Mouse (Mus musculus) heart, adult 11 months (tissue): ENCODE measurements around the gene Iffo1.

ENCODE experiments used
- DNase-seq: peaks from one replicate; pipeline ENCODE4 v3.0.0; 2022

Gene Iffo1

DNA sequence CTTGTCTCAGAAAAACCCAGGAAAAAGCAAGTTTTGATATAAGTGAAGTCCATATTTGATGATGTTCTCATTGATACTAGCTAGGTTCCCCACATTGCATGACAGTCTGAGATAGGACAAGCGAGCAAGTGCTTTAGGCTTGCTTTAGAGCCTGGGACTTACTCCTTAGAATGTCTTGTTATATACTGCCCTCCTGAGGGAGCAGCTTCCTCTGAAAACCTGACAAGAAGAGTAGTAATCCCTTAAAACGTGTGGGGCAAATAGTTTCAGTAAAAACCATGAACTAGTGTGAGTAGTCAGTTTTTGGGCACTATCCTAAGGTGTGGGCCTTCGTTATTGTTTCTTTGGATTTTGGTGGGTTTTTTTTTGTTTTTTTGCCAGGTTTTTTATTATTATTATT lies 1.9 kb upstream of the Iffo1 start:
- DNase-seq, result no peak

- no peak for DNase-seq
Measured at GRCm38 (mm10) chr6:125143904-125144303, 1.1 kb upstream of the Iffo1 start.

GRCm38 (mm10) chr6:125145479-125145951 lies 474 bp downstream of the Iffo1 start:
- DNase-seq, result peak; percentile 96

DNA sequence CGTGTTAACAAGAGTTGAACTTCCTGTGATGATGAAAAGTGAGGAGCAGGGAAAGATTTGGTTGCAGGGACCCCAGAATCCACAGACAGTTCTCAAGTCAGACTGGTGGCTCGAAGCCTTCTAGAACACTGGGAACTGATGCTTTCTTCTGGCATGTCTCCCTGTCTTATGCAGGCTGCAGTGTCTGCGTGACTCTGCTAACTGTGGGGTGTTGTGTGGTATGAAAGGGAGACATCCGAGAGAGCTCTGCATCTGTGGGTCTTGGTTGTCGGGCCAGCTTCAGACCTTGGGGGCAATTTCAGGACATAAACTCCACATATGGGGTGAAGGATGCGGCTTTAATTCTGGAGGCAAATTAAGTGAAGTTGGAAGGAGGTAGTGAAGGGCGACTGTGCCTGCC lies 1.1 kb downstream of the Iffo1 start:
- no peak for DNase-seq

DNA sequence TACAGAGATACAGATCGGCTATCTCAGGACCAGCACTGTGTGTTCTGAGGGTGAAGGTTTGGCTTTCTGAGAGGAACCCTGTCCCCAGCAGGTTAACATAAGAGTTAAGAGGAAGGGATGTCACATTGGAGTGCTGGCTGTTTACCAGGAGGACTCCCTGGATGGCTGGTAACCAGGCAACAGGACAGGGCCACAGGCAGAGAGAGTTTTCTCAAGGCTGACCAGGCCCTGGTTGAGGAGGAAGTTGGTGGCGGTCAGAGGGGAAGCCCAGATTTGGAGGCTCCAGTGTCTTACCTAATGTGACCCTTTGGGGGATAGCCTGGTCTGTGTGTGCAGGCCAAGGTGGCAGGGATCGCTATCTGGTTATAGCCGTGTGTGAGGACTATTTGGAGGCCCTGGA lies 1.8 kb downstream of the Iffo1 start:
- peak; percentile 98 for DNase-seq

DNA sequence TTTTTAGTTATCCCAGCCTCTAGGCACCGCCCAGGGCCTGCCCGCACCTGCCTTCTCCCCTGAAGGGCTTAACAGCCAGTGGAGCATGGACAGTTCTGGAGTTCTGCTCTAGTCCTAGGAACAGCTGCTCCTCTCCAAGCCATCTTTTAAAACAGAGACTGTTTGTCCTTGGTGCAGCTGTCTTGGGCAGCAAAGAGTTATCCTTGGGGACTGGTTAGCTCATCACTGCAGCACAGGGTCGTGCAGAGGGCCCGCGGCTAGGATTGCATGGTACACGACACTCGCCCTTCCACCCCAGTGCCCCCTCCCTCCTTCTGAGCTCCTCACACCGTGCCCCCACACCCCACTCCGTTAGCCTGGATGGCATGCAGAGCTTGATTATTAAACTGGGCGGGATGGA lies 2.3 kb downstream of the Iffo1 start:
- DNase-seq, result peak; percentile 95

DNA sequence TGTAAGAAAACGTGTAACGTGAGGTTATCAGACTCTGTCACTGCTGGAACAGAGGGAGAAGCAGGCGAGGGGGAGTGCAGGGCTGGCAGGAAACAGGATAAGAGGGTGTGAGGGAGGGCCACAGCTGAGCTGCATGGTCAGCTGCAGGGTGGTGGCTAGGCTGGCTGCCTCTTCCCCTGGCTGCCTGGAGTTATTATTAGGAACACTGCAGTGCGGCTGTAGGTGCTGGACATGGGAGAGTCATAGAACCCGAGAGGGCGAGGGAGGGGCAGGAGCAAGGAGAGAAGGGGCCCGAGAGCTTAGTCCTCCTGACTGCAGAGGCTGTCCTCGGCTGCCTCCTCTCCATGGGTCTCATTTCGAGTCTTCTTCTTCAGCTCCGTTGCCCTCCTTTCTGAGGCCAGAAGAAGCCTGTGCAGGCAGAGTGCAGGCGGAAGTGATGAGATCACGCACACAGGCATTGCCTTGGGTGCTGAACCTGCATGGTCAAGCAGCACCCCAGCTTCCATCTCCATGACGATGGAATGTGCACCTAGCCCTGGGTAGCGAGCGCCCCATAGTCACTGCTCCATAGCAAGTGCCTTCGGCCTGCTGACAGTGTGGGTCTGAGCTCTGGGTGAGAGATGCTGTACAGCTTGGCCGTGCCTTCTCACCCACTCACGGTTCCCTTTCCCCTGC lies 3.3 kb downstream of the Iffo1 start:
- peak; percentile 99 for DNase-seq

DNA sequence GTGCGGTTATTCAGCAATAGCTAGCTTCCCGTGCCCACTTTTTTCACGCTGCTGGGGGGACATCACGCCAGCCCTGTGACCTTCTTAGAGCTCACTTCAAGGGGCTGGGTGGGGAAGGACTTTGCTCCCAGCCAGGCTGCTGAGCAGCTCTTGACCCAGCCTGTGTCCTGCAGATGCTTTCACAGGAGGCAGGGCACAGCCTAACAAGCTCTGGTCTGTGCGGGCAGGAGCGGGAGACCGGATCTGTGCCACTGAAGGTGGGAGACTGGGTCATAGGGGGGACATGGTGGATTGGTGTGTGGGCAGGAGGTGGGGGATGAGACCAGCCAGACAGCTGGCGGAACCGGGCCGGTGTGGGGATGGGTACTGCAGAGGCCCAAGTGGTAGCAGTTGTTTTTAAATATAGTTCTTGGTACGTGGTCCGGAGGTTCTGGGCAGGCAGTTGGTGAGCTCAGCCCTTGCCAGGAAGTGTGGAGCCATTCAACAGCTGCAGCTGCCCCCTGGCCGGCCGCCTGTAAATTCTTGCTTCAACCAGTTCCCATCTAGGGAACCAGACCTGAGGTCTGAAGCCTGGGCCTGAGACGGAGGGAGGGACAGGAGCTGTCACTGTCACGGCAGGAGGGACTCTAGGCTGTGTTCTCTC lies 4.0 kb downstream of the Iffo1 start:
- DNase-seq, result peak; percentile 98

DNA sequence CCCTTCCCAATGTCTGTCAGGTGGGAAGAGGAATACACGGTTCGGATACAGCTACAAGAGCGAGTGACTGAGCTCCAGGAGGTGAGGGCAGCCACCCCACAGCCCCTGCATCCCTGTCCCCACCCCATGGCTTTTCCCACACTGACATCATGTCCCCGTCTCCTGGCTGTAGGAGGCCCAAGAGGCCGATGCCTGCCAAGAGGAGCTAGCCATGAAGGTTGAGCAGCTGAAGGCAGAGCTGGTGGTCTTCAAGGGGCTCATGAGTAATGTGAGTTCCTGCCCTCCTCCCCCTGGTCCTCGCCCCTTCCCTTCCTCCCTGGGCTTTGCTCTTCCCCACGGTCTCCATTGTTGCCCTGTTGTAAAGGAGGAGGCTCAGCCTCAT lies 4.5 kb downstream of the Iffo1 start:
- peak; percentile 96 for DNase-seq

GRCm38 (mm10) chr6:125152212-125153017 lies 7.4 kb downstream of the Iffo1 start:
- peak; percentile 98 for DNase-seq

- no peak for DNase-seq
Measured at GRCm38 (mm10) chr6:125153018-125153389, 8.0 kb downstream of the Iffo1 start.

DNA sequence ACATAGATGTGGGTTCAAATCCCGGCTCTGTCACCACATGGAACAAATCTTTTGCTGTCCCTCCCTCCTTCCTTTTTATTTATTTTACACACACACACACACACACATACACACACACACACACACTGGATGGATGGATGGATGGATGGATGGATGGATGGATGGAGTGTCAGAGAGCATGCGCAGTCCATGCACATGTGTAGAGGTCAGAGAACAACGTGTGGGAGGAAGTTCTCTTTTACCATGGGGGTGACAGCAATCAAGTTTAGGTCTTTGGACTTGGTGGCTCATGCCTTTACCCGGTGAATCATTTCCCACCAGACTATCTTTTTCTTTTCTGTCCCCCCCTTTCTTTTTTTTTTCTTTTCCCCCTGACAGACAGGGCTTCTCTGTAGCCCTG lies 8.6 kb downstream of the Iffo1 start:
- no peak for DNase-seq

- no peak for DNase-seq
Measured at GRCm38 (mm10) chr6:125154550-125154949, 9.5 kb downstream of the Iffo1 start.

DNA sequence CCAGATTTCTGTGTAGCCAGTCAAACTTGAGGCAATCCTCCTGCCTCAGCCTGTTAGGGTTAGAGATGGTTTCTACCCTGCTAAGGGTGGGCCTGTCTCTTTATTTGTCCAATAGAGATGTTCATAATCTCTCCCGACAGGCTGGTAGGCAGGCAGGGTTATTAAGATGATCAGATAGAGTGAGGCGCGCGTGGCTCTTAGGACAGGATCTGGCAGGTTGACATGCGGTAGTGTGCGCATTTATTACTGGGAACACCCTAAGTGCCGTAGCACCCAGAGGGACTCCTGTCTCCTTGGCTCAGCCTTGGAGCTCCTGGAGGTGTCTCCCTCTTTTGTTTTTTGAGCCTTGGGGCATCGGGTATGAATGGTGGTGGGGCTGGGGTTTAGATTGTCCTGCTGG lies 10.2 kb downstream of the Iffo1 start:
- no peak for DNase-seq

GRCm38 (mm10) chr6:125156491-125156890 lies 11.4 kb downstream of the Iffo1 start:
- no peak for DNase-seq

DNA sequence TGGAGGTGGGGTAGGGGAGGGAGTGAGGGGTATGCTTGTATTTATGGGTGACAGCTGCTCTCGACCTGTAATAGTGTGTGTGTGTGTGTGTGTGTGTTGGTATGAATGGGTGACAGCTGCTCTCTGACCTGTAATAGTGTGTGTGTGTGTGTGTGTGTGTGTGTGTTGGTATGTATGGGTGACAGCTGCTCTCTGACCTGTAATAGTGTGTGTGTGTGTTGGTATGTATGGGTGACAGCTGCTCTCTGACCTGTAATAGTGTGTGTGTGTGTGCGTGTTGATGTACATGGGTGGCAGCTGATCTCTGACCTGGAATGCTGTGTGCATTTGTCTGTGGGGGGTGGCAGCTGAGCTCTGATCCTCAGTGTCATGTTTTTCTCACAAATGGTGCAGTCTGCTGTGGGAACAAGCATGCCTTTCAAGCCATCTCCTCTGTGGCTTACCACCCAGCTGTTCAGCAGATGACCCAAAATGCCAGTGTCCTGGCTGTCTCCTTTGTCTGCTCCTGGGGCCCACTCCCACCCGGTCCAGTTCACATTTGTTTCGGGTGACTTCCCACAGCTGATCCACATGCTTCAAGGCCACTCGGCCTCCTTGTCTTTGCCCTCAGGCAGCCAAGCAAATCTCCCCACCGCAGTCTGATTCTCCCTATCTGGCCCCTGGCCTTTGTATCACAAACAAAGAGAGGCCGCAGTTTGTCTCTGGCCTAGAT lies 12.0 kb downstream of the Iffo1 start:
- DNase-seq, result no peak

- no peak for DNase-seq
Measured at GRCm38 (mm10) chr6:125158944-125159492, 14.0 kb downstream of the Iffo1 start.

DNA sequence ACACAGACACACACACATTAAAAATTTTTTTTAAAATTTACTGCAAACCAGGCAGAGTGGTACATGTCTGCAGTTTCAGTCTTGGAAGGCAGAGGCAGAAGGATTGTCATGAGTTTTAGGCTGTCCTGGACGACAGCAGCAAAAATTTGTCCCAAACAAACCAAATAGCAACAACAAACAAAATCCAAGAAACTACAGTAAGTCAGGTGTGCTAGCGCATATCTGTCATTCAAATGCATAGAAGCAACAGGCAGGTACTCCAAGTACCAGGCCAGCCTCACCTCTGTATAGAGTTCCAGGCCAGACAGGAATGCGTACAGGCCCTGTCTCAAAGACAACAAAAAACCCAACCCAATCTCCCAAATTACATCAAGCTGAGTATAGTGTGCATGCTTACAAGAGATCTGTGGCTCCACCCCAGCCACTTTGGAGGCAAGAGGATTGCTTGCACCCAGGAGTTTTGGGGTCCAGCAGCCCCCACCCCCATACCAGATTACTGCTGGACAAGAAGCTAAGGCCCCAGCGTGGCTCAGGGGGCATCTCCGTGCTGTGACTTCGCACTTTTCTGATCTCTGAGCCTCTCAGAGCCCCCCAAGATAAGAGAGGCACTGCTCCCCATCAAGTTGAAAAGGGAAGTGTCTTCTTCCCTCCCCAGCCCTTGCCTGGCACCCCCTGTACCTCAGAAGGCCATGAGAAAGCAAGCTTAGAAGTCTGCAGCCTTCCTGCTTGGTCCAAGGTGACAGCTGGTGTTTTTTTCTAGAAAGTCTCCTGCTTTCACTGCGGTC lies 14.9 kb downstream of the Iffo1 start:
- DNase-seq, result no peak

DNA sequence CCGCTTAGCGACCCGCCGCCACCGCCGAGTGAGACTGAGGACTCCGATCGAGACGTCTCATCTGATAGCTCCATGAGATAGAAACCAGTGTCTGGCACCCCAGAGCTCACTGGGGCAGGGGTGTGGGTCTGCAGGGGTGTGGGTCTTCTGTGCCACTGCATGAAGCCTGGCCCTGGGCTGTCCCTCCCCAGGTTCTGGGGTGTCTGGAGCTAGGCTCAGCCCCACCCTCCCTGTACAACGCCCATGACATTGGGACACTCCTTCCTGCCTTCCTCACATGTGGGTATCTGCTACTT lies 15.5 kb downstream of the Iffo1 start:
- DNase-seq, result peak; percentile 95

DNA sequence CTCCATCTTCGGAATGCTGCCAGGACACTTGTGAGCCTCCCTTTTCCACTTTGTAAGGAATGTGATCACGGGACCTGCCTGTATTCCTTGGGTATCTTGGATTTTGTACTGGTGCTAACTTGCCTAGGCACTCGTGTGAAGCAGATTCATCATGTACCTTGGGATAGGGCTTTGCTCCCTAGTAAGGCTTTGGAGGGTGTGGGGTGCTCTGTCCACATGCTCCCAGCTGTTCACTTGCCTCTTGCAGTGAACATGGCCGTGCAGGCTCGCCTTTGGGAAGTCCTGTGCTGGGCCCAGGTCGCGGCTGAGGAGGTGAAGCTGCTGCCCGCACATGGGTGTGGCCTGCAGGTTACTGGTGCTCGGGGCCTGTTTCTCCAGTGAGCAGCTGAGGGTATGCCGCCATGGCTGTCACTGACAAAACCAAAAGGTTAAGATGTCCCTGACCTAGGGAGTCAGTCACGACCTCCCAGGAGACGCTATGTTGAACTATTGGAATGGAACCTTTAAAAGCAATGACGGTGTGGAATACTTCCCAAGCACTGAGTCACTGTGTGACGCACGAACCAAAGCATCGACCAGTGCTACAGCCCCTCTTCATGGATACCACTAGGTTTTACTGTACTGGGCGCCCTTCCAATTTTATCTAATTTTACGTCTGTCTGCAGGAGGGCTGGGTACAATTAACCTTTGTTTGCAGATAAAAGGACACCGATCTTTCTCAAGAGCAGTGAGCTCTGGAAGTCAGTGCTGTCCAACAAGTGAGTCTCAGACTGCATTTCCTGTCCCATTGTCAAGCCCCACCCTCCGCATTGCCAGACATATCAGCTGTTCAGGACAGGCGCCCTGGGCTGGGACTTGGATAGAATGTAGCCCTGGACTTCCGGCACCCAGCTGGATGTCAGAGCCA lies 16.1 kb downstream of the Iffo1 start:
- peak; percentile 99 for DNase-seq

DNA sequence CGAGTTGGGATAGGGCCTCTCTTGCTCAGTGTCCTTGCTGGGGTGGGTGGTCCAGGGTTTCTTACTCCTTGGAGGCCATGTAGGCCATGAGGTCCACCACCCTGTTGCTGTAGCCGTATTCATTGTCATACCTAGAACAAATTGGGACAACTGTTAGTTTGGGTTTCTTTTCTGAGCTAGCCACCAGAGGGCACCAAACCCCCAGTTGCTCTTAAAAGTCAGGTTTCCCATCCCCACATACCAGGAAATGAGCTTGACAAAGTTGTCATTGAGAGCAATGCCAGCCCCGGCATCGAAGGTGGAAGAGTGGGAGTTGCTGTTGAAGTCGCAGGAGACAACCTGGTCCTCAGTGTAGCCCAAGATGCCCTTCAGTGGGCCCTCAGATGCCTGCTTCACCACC lies 16.9 kb downstream of the Iffo1 start:
- DNase-seq, result peak; percentile 95
